17 mouse cellular contexts compared by ENCODE assay signal in the genomic region with DNA sequence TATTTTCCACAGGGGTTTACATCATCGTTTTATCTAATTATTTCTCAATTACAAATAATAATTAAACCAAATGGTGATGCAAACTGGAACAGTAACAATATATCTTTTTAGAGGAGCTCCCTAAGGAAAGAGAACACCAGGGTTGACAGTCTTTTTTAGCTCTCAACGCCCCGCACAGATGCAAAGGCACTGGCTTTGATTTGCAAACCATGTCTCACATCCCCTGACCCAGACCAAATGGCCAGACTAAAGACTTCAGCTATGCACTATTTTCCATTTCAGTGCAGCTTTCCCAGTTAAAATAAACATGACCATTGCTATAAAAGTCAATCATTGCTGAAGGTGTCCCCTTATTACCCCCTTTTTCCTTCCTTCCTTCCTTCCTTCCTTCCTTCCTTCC.
DNase-seq lines count a peak whose midpoint lies in the region; ATAC-seq and TF ChIP-seq lines count a peak whose summit lies in the region.
"Had no signal": no experiment of that assay in that cellular context is flagged by ENCODE, and none has a peak within 500 bp of the region (broad histone marks: within the 10 kb centered on the region; RNA-seq: fewer than 3 reads in every experiment).

No protein-coding gene starts in this region.

- H3K4me2 ChIP-seq in heart, embryonic 12.5 days = no peak overlapping the region
- no peak overlapping the region for H3K4me2 ChIP-seq in kidney, embryonic 15.5 days
- H3K4me2 ChIP-seq in limb, embryonic 14.5 days (replicated peaks; ENCODE audit: low read depth, low read length, severe bottlenecking) = no peak overlapping the region
- H3K4me2 ChIP-seq: embryonic facial prominence, embryonic 12.5 days; forebrain, embryonic 15.5 days; hindbrain, embryonic 13.5 days had no signal

- no peak for TF ChIP-seq POLR2A in limb, embryonic 14.5 days (IDR thresholded peaks at IDR 0.05; ENCODE audit: borderline replicate concordance, extremely low read depth, insufficient read depth, insufficient read length)

- no peaks in the 10 kb centered on the region for H3K27me3 ChIP-seq in heart, embryonic 12.5 days (replicated peaks)
- no peaks in the 10 kb centered on the region for H3K27me3 ChIP-seq in kidney, embryonic 15.5 days
- no peaks in the 10 kb centered on the region for H3K27me3 ChIP-seq in limb, embryonic 14.5 days (ENCODE audit: control insufficient read depth, insufficient read depth, low read length)
- H3K27me3 ChIP-seq in limb, embryonic 10.5 days (ENCODE audit: low read depth, poor library complexity, severe bottlenecking) = no peaks in the 10 kb centered on the region
- H3K27me3 ChIP-seq: CH12.LX; embryonic facial prominence, embryonic 12.5 days; forebrain, embryonic 15.5 days; hindbrain, embryonic 13.5 days had no signal

- intact Hi-C loops in gastrocnemius, adult 2 months (cut with DNase I) = no loop called here
- intact Hi-C loops in heart, postnatal 10 days (cut with DNase I) = no loop called here

- no peak overlapping the region for H3K9ac ChIP-seq in heart, embryonic 12.5 days
- no peak overlapping the region for H3K9ac ChIP-seq in kidney, embryonic 15.5 days
- no peak overlapping the region for H3K9ac ChIP-seq in limb, embryonic 14.5 days (ENCODE audit: low read depth, low read length, severe bottlenecking)
- H3K9ac ChIP-seq: embryonic facial prominence, embryonic 12.5 days; forebrain, embryonic 15.5 days; hindbrain, embryonic 13.5 days had no signal

- WGBS in heart, embryonic 12.5 days = 59% methylated on average over 3 of the region's 3 CpGs
- WGBS in kidney, embryonic 15.5 days = 8% methylated on average over 3 of the region's 3 CpGs
- WGBS in limb, embryonic 14.5 days = 56% methylated on average over 3 of the region's 3 CpGs
- 60% methylated on average over 3 of the region's 3 CpGs for WGBS in limb, embryonic 10.5 days

- no peak for TF ChIP-seq CTCF in gastrocnemius, adult 2 months (IDR thresholded peaks at IDR 0.05)

- H3K36me3 ChIP-seq in heart, embryonic 12.5 days = no peaks in the 10 kb centered on the region
- H3K36me3 ChIP-seq in kidney, embryonic 15.5 days = no peaks in the 10 kb centered on the region
- no peaks in the 10 kb centered on the region for H3K36me3 ChIP-seq in limb, embryonic 14.5 days (ENCODE audit: control insufficient read depth, insufficient read depth, low read length)
- no peaks in the 10 kb centered on the region for H3K36me3 ChIP-seq in limb, embryonic 10.5 days
- H3K36me3 ChIP-seq: embryonic facial prominence, embryonic 12.5 days; forebrain, embryonic 15.5 days; hindbrain, embryonic 13.5 days had no signal

- H3K9me3 ChIP-seq in heart, embryonic 12.5 days (replicated peaks) = no peaks in the 10 kb centered on the region
- no peaks in the 10 kb centered on the region for H3K9me3 ChIP-seq in kidney, embryonic 15.5 days (replicated peaks)
- H3K9me3 ChIP-seq in limb, embryonic 14.5 days (ENCODE audit: control insufficient read depth, low read length) = no peaks in the 10 kb centered on the region
- no peaks in the 10 kb centered on the region for H3K9me3 ChIP-seq in limb, embryonic 10.5 days (replicated peaks)
- H3K9me3 ChIP-seq: embryonic facial prominence, embryonic 12.5 days; forebrain, embryonic 15.5 days; hindbrain, embryonic 13.5 days had no signal

- ATAC-seq in heart, embryonic 12.5 days (ENCODE audit: insufficient number of reproducible peaks, low FRiP score) = no peak
- ATAC-seq in kidney, embryonic 15.5 days (replicated peaks; ENCODE audit: low FRiP score) = peak; percentile 82; the same call in 1 of the 2 replicates
- no peak for ATAC-seq in limb, embryonic 14.5 days (ENCODE audit: low FRiP score, low read depth)
- ATAC-seq: activated CD4-positive, CD25-positive, alpha-beta regulatory T cell, adult 4 months; forebrain, embryonic 15.5 days; hindbrain, postnatal 0 days; Patski had no signal

- peak overlapping the region; percentile 31 for H3K4me3 ChIP-seq in gastrocnemius, adult 2 months
- no peak overlapping the region for H3K4me3 ChIP-seq in heart, embryonic 12.5 days
- H3K4me3 ChIP-seq in kidney, embryonic 15.5 days (replicated peaks) = no peak overlapping the region
- H3K4me3 ChIP-seq in limb, embryonic 14.5 days (replicated peaks; ENCODE audit: low read length) = no peak overlapping the region
- H3K4me3 ChIP-seq in limb, embryonic 10.5 days = no peak overlapping the region
- H3K4me3 ChIP-seq: embryonic facial prominence, embryonic 12.5 days; forebrain, embryonic 15.5 days; hindbrain, embryonic 13.5 days had no signal

- DNase-seq in gastrocnemius, adult 2 months = no peak
- DNase-seq in gastrocnemius, adult 18-20 months (ENCODE audit: low spot score) = no peak
- peak; percentile 14 for DNase-seq in heart, postnatal 10 days
- no peak for DNase-seq in kidney, adult 11 months
- DNase-seq in limb, embryonic 14.5 days (ENCODE audit: low spot score) = peak; percentile 16
- no peak for DNase-seq in limb, embryonic 10.5 days (ENCODE audit: low spot score)
- DNase-seq: cerebellum, adult 11-12 months; cerebellum, adult 9-10 months had no signal

- H3K27ac ChIP-seq in gastrocnemius, adult 2 months = no peak overlapping the region
- H3K27ac ChIP-seq in heart, embryonic 12.5 days (ENCODE audit: poor library complexity, severe bottlenecking) = no peak overlapping the region
- H3K27ac ChIP-seq in kidney, embryonic 15.5 days = peak overlapping the region; percentile 82; the same call in 1 of the 2 replicates
- no peak overlapping the region for H3K27ac ChIP-seq in limb, embryonic 14.5 days (replicated peaks; ENCODE audit: low read depth, low read length)
- no peak overlapping the region for H3K27ac ChIP-seq in limb, embryonic 10.5 days
- H3K27ac ChIP-seq: embryonic facial prominence, embryonic 12.5 days; forebrain, embryonic 15.5 days; hindbrain, postnatal 0 days had no signal

- no peaks in the 10 kb centered on the region for H3K4me1 ChIP-seq in heart, embryonic 12.5 days (replicated peaks)
- peaks cover 10% of the 10 kb centered on the region for H3K4me1 ChIP-seq in kidney, embryonic 15.5 days
- H3K4me1 ChIP-seq in limb, embryonic 14.5 days (ENCODE audit: control insufficient read depth, insufficient read depth, low read length) = peaks cover 6% of the 10 kb centered on the region; the same call in 1 of the 2 replicates
- no peaks in the 10 kb centered on the region for H3K4me1 ChIP-seq in limb, embryonic 10.5 days

Comparison
In these comparisons a context has a peak if more than half of its experiments do, and no peak if none do; other contexts are left out.
1. DNase-seq: peak in heart, postnatal 10 days (2 of 2) and limb, embryonic 14.5 days (single experiment); none in gastrocnemius, adult 2 months (single experiment), gastrocnemius, adult 18-20 months (single experiment), kidney, adult 11 months (single experiment) and limb, embryonic 10.5 days (single experiment).